Mouse (Mus musculus) hindbrain, postnatal 0 days (tissue): ENCODE measurements at regions not wholly inside any gene's neighbourhood (a gene's known extent, or its start where the extent isn't known, plus 50 kb on each side); places are given as distances from the start of the nearest gene placed in this dataset.
A peak's percentile ranks its signal among the peaks of the same experiment; 100 is the strongest.

Experiments used
- ATAC-seq: fragments of 200-750 bp; cut with Nextera tagmentation; 2 replicates; pipeline ENCODE4 v1.8.0; 2017; ENCODE audit warnings: mild to moderate bottlenecking, moderate TSS enrichment, moderate library complexity
- DNase-seq: peaks from one replicate; pipeline ENCODE4 v3.0.0-alpha.2; 2015; ENCODE audit warnings: low spot score
- H3K27ac ChIP-seq: fragments of 300-500 bp; sonication (generic); 2 replicates; pipeline ENCODE4 v1.5.1; 2014; ENCODE audit warnings: mild to moderate bottlenecking
- H3K27me3 ChIP-seq: fragments of 300-500 bp; sonication (generic); 2 replicates; pipeline ENCODE4 v1.6.1; 2014; ENCODE audit warnings: low read length, mixed read lengths; ENCODE audit not compliant: insufficient read depth
- H3K36me3 ChIP-seq: fragments of 300-500 bp; sonication (generic); 2 replicates; pipeline ENCODE4 v1.6.1; 2014; ENCODE audit warnings: low read length, mixed read lengths; ENCODE audit not compliant: insufficient read depth
- H3K4me1 ChIP-seq: fragments of 300-500 bp; sonication (generic); 2 replicates; pipeline ENCODE4 v1.6.1; 2014; ENCODE audit warnings: antibody characterized with exemption, low read length, mixed read lengths; ENCODE audit not compliant: insufficient read depth
- H3K4me2 ChIP-seq: fragments of 300-500 bp; sonication (generic); 2 replicates; pipeline ENCODE4 v1.6.1; 2014; ENCODE audit warnings: low read depth, mild to moderate bottlenecking, low read length, moderate library complexity, mixed read lengths
- H3K4me3 ChIP-seq: fragments of 300-500 bp; sonication (generic); 2 replicates; pipeline ENCODE4 v1.5.1; 2014; ENCODE audit warnings: low read length
- H3K9ac ChIP-seq: fragments of 300-500 bp; sonication (generic); replicated peaks from 2 replicates; pipeline ENCODE4 v1.6.1; 2014; ENCODE audit warnings: mild to moderate bottlenecking, low read length, moderate library complexity, mixed read lengths
- H3K9me3 ChIP-seq: fragments of 300-500 bp; sonication (generic); 2 replicates; pipeline ENCODE4 v1.6.1; 2016; ENCODE audit warnings: low read length, mixed read lengths
- CTCF ChIP-seq: IDR thresholded peaks from 2 replicates; pipeline ENCODE4 v1.5.1; 2016; ENCODE audit warnings: antibody characterized with exemption, control low read depth, low read depth
- WGBS: fragments of 180-500 bp; shearing (Covaris S2); extraction: QIAGEN DNeasy Blood & Tissue Kit; methylation state at CpG from one replicate; pipeline ENCODE4 v1.1.7; 2014; 5-methylcytosine and 5-hydroxymethylcytosine counted together

GRCm38 (mm10) chr12:70622019-70622418, 169.1 kb downstream of the Tmx1 start:
- no peak for ATAC-seq
- H3K9ac ChIP-seq: no peak overlapping the region

GRCm38 (mm10) chr12:70624298-70624980, 171.5 kb downstream of the Tmx1 start:
- no peak overlapping the region for H3K9ac ChIP-seq
- 55% methylated on average over 9 of the region's 9 CpGs for WGBS
- no peaks in the 10 kb centered on the region for H3K36me3 ChIP-seq
- H3K27ac ChIP-seq: no peak overlapping the region
- H3K4me3 ChIP-seq: no peak overlapping the region
- no peaks in the 10 kb centered on the region for H3K9me3 ChIP-seq
- no peak overlapping the region for H3K4me2 ChIP-seq
- TF ChIP-seq CTCF: no peak
- no peaks in the 10 kb centered on the region for H3K4me1 ChIP-seq
- ATAC-seq: no peak
- DNase-seq: no peak
- H3K27me3 ChIP-seq: no peaks in the 10 kb centered on the region

More at GRCm38 (mm10) chr12:70622019-70622418, 169.1 kb downstream of the Tmx1 start:
- WGBS: 66% methylated on average over 4 of the region's 4 CpGs
- no peaks in the 10 kb centered on the region for H3K9me3 ChIP-seq
- DNase-seq: no peak
- no peaks in the 10 kb centered on the region for H3K36me3 ChIP-seq
- H3K4me1 ChIP-seq: no peaks in the 10 kb centered on the region
- H3K4me2 ChIP-seq: no peak overlapping the region
- H3K27me3 ChIP-seq: no peaks in the 10 kb centered on the region
- TF ChIP-seq CTCF: no peak
- H3K27ac ChIP-seq: no peak overlapping the region
- no peak overlapping the region for H3K4me3 ChIP-seq

- ATAC-seq (peak; percentile 72), DNase-seq (peak; percentile 61)
- no peaks in the 10 kb centered on the region for H3K9me3 ChIP-seq
- H3K27ac ChIP-seq: no peak overlapping the region
- no peaks in the 10 kb centered on the region for H3K27me3 ChIP-seq
- no peak overlapping the region for H3K4me2 ChIP-seq
- no peaks in the 10 kb centered on the region for H3K4me1 ChIP-seq
- H3K36me3 ChIP-seq: no peaks in the 10 kb centered on the region
- TF ChIP-seq CTCF: no peak
- no peak overlapping the region for H3K4me3 ChIP-seq
- 27% methylated on average over 7 of the region's 7 CpGs for WGBS
- H3K9ac ChIP-seq: no peak overlapping the region
These were observed 174.7 kb downstream of the Tmx1 start for GRCm38 (mm10) chr12:70627638-70628037.

- Histone ChIP-seq H3K27ac (no peak overlapping the region), H3K4me2 (no peak overlapping the region), H3K36me3 (no peaks in the 10 kb centered on the region), H3K27me3 (no peaks in the 10 kb centered on the region), H3K4me1 (no peaks in the 10 kb centered on the region), H3K4me3 (no peak overlapping the region), H3K9me3 (no peaks in the 10 kb centered on the region), H3K9ac (no peak overlapping the region)
- 59% methylated on average over 21 of the region's 21 CpGs for WGBS
- TF ChIP-seq CTCF: no peak
- no peak for DNase-seq
- ATAC-seq: no peak
These were observed 175.8 kb downstream of the Tmx1 start for GRCm38 (mm10) chr12:70628384-70629365.

- Histone ChIP-seq H3K4me3 (no peak overlapping the region), H3K9ac (no peak overlapping the region), H3K27ac (no peak overlapping the region), H3K36me3 (no peaks in the 10 kb centered on the region), H3K4me2 (no peak overlapping the region), H3K4me1 (no peaks in the 10 kb centered on the region), H3K27me3 (no peaks in the 10 kb centered on the region), H3K9me3 (no peaks in the 10 kb centered on the region)
- no peak for TF ChIP-seq CTCF
- no peak for ATAC-seq
- no peak for DNase-seq
- 89% methylated on average over 5 of the region's 5 CpGs for WGBS
These were observed 176.5 kb downstream of the Tmx1 start for GRCm38 (mm10) chr12:70629371-70629770.

- no peak overlapping the region for H3K4me3 ChIP-seq
- TF ChIP-seq CTCF: no peak
- 82% methylated on average over 6 of the region's 6 CpGs for WGBS
These were observed 178.4 kb downstream of the Tmx1 start for GRCm38 (mm10) chr12:70631281-70631680.

More at GRCm38 (mm10) chr12:70631281-70631680, 178.4 kb downstream of the Tmx1 start:
- no peaks in the 10 kb centered on the region for H3K27me3 ChIP-seq
- no peaks in the 10 kb centered on the region for H3K36me3 ChIP-seq
- H3K27ac ChIP-seq: no peak overlapping the region
- no peaks in the 10 kb centered on the region for H3K9me3 ChIP-seq
- H3K4me2 ChIP-seq: no peak overlapping the region
- no peak overlapping the region for H3K9ac ChIP-seq
- H3K4me1 ChIP-seq: no peaks in the 10 kb centered on the region
- DNase-seq (no peak), ATAC-seq (no peak)
